Comparison of ENCODE assay signal across 1 mouse cellular context in genomic region chr8:106554011-106554410, GRCm38 (mm10).
TF ChIP-seq lines count a peak whose summit lies in the region.

No protein-coding gene starts in this region.

TF ChIP-seq in MEL, 35 proteins besides CTCF, POLR2A, EP300 and RAD21:
- no peak for TF ChIP-seq MYB (IDR thresholded peaks at IDR 0.05; ENCODE audit: low read depth, low read length)
- TF ChIP-seq ELF1 (IDR thresholded peaks at IDR 0.05; ENCODE audit: low read depth, low read length) = no peak
- TF ChIP-seq SMC3 (IDR thresholded peaks at IDR 0.05; ENCODE audit: low read depth, low read length) = no peak
- TF ChIP-seq ZMIZ1 (IDR thresholded peaks at IDR 0.05; ENCODE audit: low read depth, low read length) = no peak
- TF ChIP-seq HCFC1 (IDR thresholded peaks at IDR 0.05; ENCODE audit: low read depth, low read length) = no peak
- no peak for TF ChIP-seq MYC (IDR thresholded peaks at IDR 0.05; ENCODE audit: low read depth, low read length)
- TF ChIP-seq ZNF384 (IDR thresholded peaks at IDR 0.05; ENCODE audit: low read depth, low read length) = no peak
- TF ChIP-seq CHD2 (IDR thresholded peaks at IDR 0.05; ENCODE audit: low read length) = no peak
- no peak for TF ChIP-seq USF2 (IDR thresholded peaks at IDR 0.05; ENCODE audit: borderline replicate concordance in 1 of 2, insufficient read depth in 1 of 2, low read depth in 1 of 2, low read length in 2 of 2)
TF ChIP-seq in MEL: peak in this region for 0.
